Mouse (Mus musculus): Measurements from ENCODE around the gene Cgnl1. TPM values are rescaled to one million over a fixed set of nuclear protein-coding genes. Genes with fewer than 3 reads are reported as not detected.
A peak's percentile ranks its signal among the peaks of the same experiment; 100 is the strongest.

Gene Cgnl1
- polyA plus RNA-seq, 1 experiment from 2014 or later = 48.8 TPM

GRCm38 (mm10) chr9:71726121-71726520 lies 45.3 kb downstream of the Cgnl1 start:
- 69% methylated on average over 3 of the region's 3 CpGs for WGBS (ENCODE audit: insufficient replicate concordance)
- ATAC-seq (replicated peaks; ENCODE audit: insufficient number of reproducible peaks, low FRiP score, low TSS enrichment) = no peak
- H3K4me2 ChIP-seq = no peak overlapping the region
- H3K4me3 ChIP-seq (ENCODE audit: low read depth, low read length) = no peak overlapping the region
- H3K27me3 ChIP-seq (ENCODE audit: control insufficient read depth, insufficient read depth, low read length) = no peaks in the 10 kb centered on the region
- no peaks in the 10 kb centered on the region for H3K9me3 ChIP-seq (replicated peaks; ENCODE audit: control insufficient read depth, low read length)
- H3K4me1 ChIP-seq (ENCODE audit: control insufficient read depth, insufficient read depth, low read length) = peaks cover 32% of the 10 kb centered on the region
- peaks cover 10% of the 10 kb centered on the region for H3K36me3 ChIP-seq (ENCODE audit: control insufficient read depth, insufficient read depth, low read length)
- no peak overlapping the region for H3K9ac ChIP-seq (ENCODE audit: low read depth, low read length)
- no peak overlapping the region for H3K27ac ChIP-seq (ENCODE audit: low read depth, low read length)

GRCm38 (mm10) chr9:71722366-71722765 lies 49.0 kb downstream of the Cgnl1 start:
- H3K4me2 ChIP-seq = no peak overlapping the region; the same call in 1 of the 2 replicates
- no peaks in the 10 kb centered on the region for H3K9me3 ChIP-seq (replicated peaks; ENCODE audit: control insufficient read depth, low read length)
- no peak overlapping the region for H3K9ac ChIP-seq (ENCODE audit: low read depth, low read length)
- peak overlapping the region; percentile 64 for H3K27ac ChIP-seq (ENCODE audit: low read depth, low read length)
- no peak for ATAC-seq (replicated peaks; ENCODE audit: insufficient number of reproducible peaks, low FRiP score, low TSS enrichment)
- no peak overlapping the region for H3K4me3 ChIP-seq (ENCODE audit: low read depth, low read length)
- peaks cover 10% of the 10 kb centered on the region for H3K36me3 ChIP-seq (ENCODE audit: control insufficient read depth, insufficient read depth, low read length)
- H3K27me3 ChIP-seq (ENCODE audit: control insufficient read depth, insufficient read depth, low read length) = no peaks in the 10 kb centered on the region
- peaks cover 60% of the 10 kb centered on the region for H3K4me1 ChIP-seq (ENCODE audit: control insufficient read depth, insufficient read depth, low read length)
- 14% methylated on average over 3 of the region's 3 CpGs for WGBS (ENCODE audit: insufficient replicate concordance)

- H3K27me3 ChIP-seq (ENCODE audit: control insufficient read depth, insufficient read depth, low read length) = no peaks in the 10 kb centered on the region
- WGBS (ENCODE audit: insufficient replicate concordance) = 36% methylated on average over 5 of the region's 5 CpGs
- H3K9ac ChIP-seq (ENCODE audit: low read depth, low read length) = no peak overlapping the region
- H3K9me3 ChIP-seq (replicated peaks; ENCODE audit: control insufficient read depth, low read length) = no peaks in the 10 kb centered on the region
- H3K4me3 ChIP-seq (ENCODE audit: low read depth, low read length) = no peak overlapping the region
- peaks cover 57% of the 10 kb centered on the region for H3K4me1 ChIP-seq (ENCODE audit: control insufficient read depth, insufficient read depth, low read length)
- no peak overlapping the region for H3K27ac ChIP-seq (ENCODE audit: low read depth, low read length)
- no peak for ATAC-seq (replicated peaks; ENCODE audit: insufficient number of reproducible peaks, low FRiP score, low TSS enrichment)
- H3K36me3 ChIP-seq (ENCODE audit: control insufficient read depth, insufficient read depth, low read length) = peaks cover 6% of the 10 kb centered on the region
- H3K4me2 ChIP-seq = no peak overlapping the region
Observed at GRCm38 (mm10) chr9:71716995-71717394, 54.4 kb downstream of the Cgnl1 start.

GRCm38 (mm10) chr9:71710776-71711175 lies 60.6 kb downstream of the Cgnl1 start:
- Histone ChIP-seq H3K9me3 (replicated peaks; ENCODE audit: control insufficient read depth, low read length) (no peaks in the 10 kb centered on the region), H3K9ac (ENCODE audit: low read depth, low read length) (0 out of 2 replicates have a peak overlapping the region, but pooled peaks have one; percentile 46), H3K27ac (ENCODE audit: low read depth, low read length) (peak overlapping the region; percentile 59), H3K4me2 (no peak overlapping the region), H3K36me3 (ENCODE audit: control insufficient read depth, insufficient read depth, low read length) (peaks cover 6% of the 10 kb centered on the region), H3K27me3 (ENCODE audit: control insufficient read depth, insufficient read depth, low read length) (no peaks in the 10 kb centered on the region), H3K4me1 (ENCODE audit: control insufficient read depth, insufficient read depth, low read length) (peaks cover 41% of the 10 kb centered on the region), H3K4me3 (ENCODE audit: low read depth, low read length) (no peak overlapping the region)
- 67% methylated on average over 10 of the region's 10 CpGs for WGBS (ENCODE audit: insufficient replicate concordance)
- ATAC-seq (replicated peaks; ENCODE audit: insufficient number of reproducible peaks, low FRiP score, low TSS enrichment) = no peak

GRCm38 (mm10) chr9:71709199-71709598 lies 62.2 kb downstream of the Cgnl1 start:
- 7% methylated on average over 11 of the region's 11 CpGs for WGBS (ENCODE audit: insufficient replicate concordance)
- Histone ChIP-seq H3K27me3 (ENCODE audit: control insufficient read depth, insufficient read depth, low read length) (no peaks in the 10 kb centered on the region), H3K9ac (ENCODE audit: low read depth, low read length) (0 out of 2 replicates have a peak overlapping the region, but pooled peaks have one; percentile 2), H3K4me2 (peak overlapping the region; percentile 47), H3K27ac (ENCODE audit: low read depth, low read length) (peak overlapping the region; percentile 60; the same call in 1 of the 2 replicates), H3K36me3 (ENCODE audit: control insufficient read depth, insufficient read depth, low read length) (peaks cover 5% of the 10 kb centered on the region), H3K4me3 (ENCODE audit: low read depth, low read length) (no peak overlapping the region), H3K9me3 (replicated peaks; ENCODE audit: control insufficient read depth, low read length) (no peaks in the 10 kb centered on the region), H3K4me1 (ENCODE audit: control insufficient read depth, insufficient read depth, low read length) (peaks cover 41% of the 10 kb centered on the region)
- ATAC-seq (replicated peaks; ENCODE audit: insufficient number of reproducible peaks, low FRiP score, low TSS enrichment) = peak; percentile 79

- no peak overlapping the region for H3K9ac ChIP-seq (ENCODE audit: low read depth, low read length)
- WGBS (ENCODE audit: insufficient replicate concordance) = 70% methylated on average over 7 of the region's 7 CpGs
- H3K27me3 ChIP-seq (ENCODE audit: control insufficient read depth, insufficient read depth, low read length) = no peaks in the 10 kb centered on the region
- no peak overlapping the region for H3K4me3 ChIP-seq (ENCODE audit: low read depth, low read length)
- no peaks in the 10 kb centered on the region for H3K9me3 ChIP-seq (replicated peaks; ENCODE audit: control insufficient read depth, low read length)
- H3K27ac ChIP-seq (ENCODE audit: low read depth, low read length) = no peak overlapping the region
- no peak for ATAC-seq (replicated peaks; ENCODE audit: insufficient number of reproducible peaks, low FRiP score, low TSS enrichment)
- peaks cover 40% of the 10 kb centered on the region for H3K4me1 ChIP-seq (ENCODE audit: control insufficient read depth, insufficient read depth, low read length)
- H3K36me3 ChIP-seq (ENCODE audit: control insufficient read depth, insufficient read depth, low read length) = peaks cover 2% of the 10 kb centered on the region; the same call in 1 of the 2 replicates
- H3K4me2 ChIP-seq = no peak overlapping the region
Observed at GRCm38 (mm10) chr9:71707989-71708388, 63.4 kb downstream of the Cgnl1 start.

GRCm38 (mm10) chr9:71704332-71705014 lies 66.9 kb downstream of the Cgnl1 start:
- no peaks in the 10 kb centered on the region for H3K27me3 ChIP-seq (ENCODE audit: control insufficient read depth, insufficient read depth, low read length)
- no peaks in the 10 kb centered on the region for H3K9me3 ChIP-seq (replicated peaks; ENCODE audit: control insufficient read depth, low read length)
- peaks cover 2% of the 10 kb centered on the region; the same call in 1 of the 2 replicates for H3K36me3 ChIP-seq (ENCODE audit: control insufficient read depth, insufficient read depth, low read length)
- no peak overlapping the region for H3K4me2 ChIP-seq
- no peak overlapping the region for H3K27ac ChIP-seq (ENCODE audit: low read depth, low read length)
- peaks cover 30% of the 10 kb centered on the region for H3K4me1 ChIP-seq (ENCODE audit: control insufficient read depth, insufficient read depth, low read length)
- H3K9ac ChIP-seq (ENCODE audit: low read depth, low read length) = no peak overlapping the region
- H3K4me3 ChIP-seq (ENCODE audit: low read depth, low read length) = no peak overlapping the region
- ATAC-seq (replicated peaks; ENCODE audit: insufficient number of reproducible peaks, low FRiP score, low TSS enrichment) = no peak
- 79% methylated on average over 13 of the region's 13 CpGs for WGBS (ENCODE audit: insufficient replicate concordance)

GRCm38 (mm10) chr9:71699087-71699486 lies 72.3 kb downstream of the Cgnl1 start:
- Histone ChIP-seq H3K36me3 (ENCODE audit: control insufficient read depth, insufficient read depth, low read length) (no peaks in the 10 kb centered on the region), H3K27me3 (ENCODE audit: control insufficient read depth, insufficient read depth, low read length) (no peaks in the 10 kb centered on the region), H3K4me2 (no peak overlapping the region), H3K9ac (ENCODE audit: low read depth, low read length) (no peak overlapping the region), H3K4me1 (ENCODE audit: control insufficient read depth, insufficient read depth, low read length) (peaks cover 41% of the 10 kb centered on the region), H3K9me3 (replicated peaks; ENCODE audit: control insufficient read depth, low read length) (no peaks in the 10 kb centered on the region), H3K27ac (ENCODE audit: low read depth, low read length) (no peak overlapping the region), H3K4me3 (ENCODE audit: low read depth, low read length) (no peak overlapping the region)
- 84% methylated on average over 5 of the region's 5 CpGs for WGBS (ENCODE audit: insufficient replicate concordance)
- no peak for ATAC-seq (replicated peaks; ENCODE audit: insufficient number of reproducible peaks, low FRiP score, low TSS enrichment)

GRCm38 (mm10) chr9:71698116-71698515 lies 73.3 kb downstream of the Cgnl1 start:
- Histone ChIP-seq H3K4me1 (ENCODE audit: control insufficient read depth, insufficient read depth, low read length) (peaks cover 44% of the 10 kb centered on the region), H3K9me3 (replicated peaks; ENCODE audit: control insufficient read depth, low read length) (no peaks in the 10 kb centered on the region)
- ATAC-seq (replicated peaks; ENCODE audit: insufficient number of reproducible peaks, low FRiP score, low TSS enrichment) = no peak

More at GRCm38 (mm10) chr9:71698116-71698515, 73.3 kb downstream of the Cgnl1 start:
- Histone ChIP-seq H3K4me3 (ENCODE audit: low read depth, low read length) (no peak overlapping the region), H3K4me2 (no peak overlapping the region), H3K36me3 (ENCODE audit: control insufficient read depth, insufficient read depth, low read length) (no peaks in the 10 kb centered on the region), H3K27ac (ENCODE audit: low read depth, low read length) (no peak overlapping the region), H3K9ac (ENCODE audit: low read depth, low read length) (no peak overlapping the region), H3K27me3 (ENCODE audit: control insufficient read depth, insufficient read depth, low read length) (no peaks in the 10 kb centered on the region)
- WGBS (ENCODE audit: insufficient replicate concordance) = 77% methylated on average over 3 of the region's 3 CpGs
